Mouse (Mus musculus): ENCODE measurements around the gene Esrp2. TPM values are rescaled to one million over a fixed set of nuclear protein-coding genes. Genes with fewer than 3 reads are reported as not detected.

The Esrp2 gene
- total and polyA plus RNA-seq, 3 experiments, result 0.24 to 0.30 TPM; not detected in 1

GRCm38 (mm10) chr8:106178428-106178827, 41.7 kb upstream of the Esrp2 start:
- Histone ChIP-seq H3K79me2 (replicated peaks; ENCODE audit: control insufficient read depth, extremely low read depth, insufficient read depth, poor library complexity, severe bottlenecking) (peaks cover 39% of the 10 kb centered on the region), H3K4me2 (ENCODE audit: insufficient read depth, low read depth, poor library complexity, severe bottlenecking) (no peak overlapping the region), H3K9ac (ENCODE audit: insufficient read depth, low read depth) (no peak overlapping the region), H3K36me3 (replicated peaks in 1 of 2; ENCODE audit: control insufficient read depth in 1 of 2, insufficient read depth in 1 of 2, low read length in 1 of 2) (peaks cover 17 to 60% of the 10 kb centered on the region in 2 experiments), H3K27ac (ENCODE audit: insufficient read depth, low read depth) (no peak overlapping the region), H3K9me3 (replicated peaks; ENCODE audit: low read length) (no peaks in the 10 kb centered on the region), H3K4me1 (ENCODE audit: control insufficient read depth in 1 of 2, insufficient read depth in 2 of 2) (peaks cover 0 to 10% of the 10 kb centered on the region in 2 experiments; a peak in 2 of 4 replicates), H3K27me3 (replicated peaks) (no peaks in the 10 kb centered on the region), H3K4me3 (replicated peaks in 1 of 3; ENCODE audit: low read depth in 2 of 3, low read length in 2 of 3, poor library complexity in 1 of 3) (no peak overlapping the region)
- dilution Hi-C loops (cut with MboI; ENCODE audit: extremely low pct_ligation_motif_present, extremely low pct_unique_long_range_greater_than_20kb, low sequenced_read_pairs) (no loop called here), in situ Hi-C loops (cut with MboI; ENCODE audit: low pct_ligation_motif_present, low pct_unique_long_range_greater_than_20kb, low sequenced_read_pairs) (no loop called here)
- no peak for DNase-seq (ENCODE audit: extremely low read depth)
- no peak for TF ChIP-seq NRF1 (IDR thresholded peaks at IDR 0.05; ENCODE audit: low read depth, low read length)
- no peak for TF ChIP-seq SMC3 (IDR thresholded peaks at IDR 0.05; ENCODE audit: low read depth, low read length)
- TF ChIP-seq SIN3A (IDR thresholded peaks at IDR 0.05; ENCODE audit: low read length), result no peak
- no peak for TF ChIP-seq HCFC1 (IDR thresholded peaks at IDR 0.05; ENCODE audit: low read depth, low read length)
- TF ChIP-seq USF1 (IDR thresholded peaks at IDR 0.05; ENCODE audit: low read depth, low read length), result no peak
- TF ChIP-seq POLR2AphosphoS2 (IDR thresholded peaks at IDR 0.05; ENCODE audit: low read depth, low read length), result no peak
- TF ChIP-seq EP300 (IDR thresholded peaks at IDR 0.05; ENCODE audit: low read length), result no peak
- TF ChIP-seq MAX (IDR thresholded peaks at IDR 0.05; ENCODE audit: low read length), result no peak
- no peak for TF ChIP-seq MAFK (IDR thresholded peaks at IDR 0.05; ENCODE audit: insufficient replicate concordance, low read length)
- no peak for TF ChIP-seq POLR2A (IDR thresholded peaks at IDR 0.05; ENCODE audit: low read depth, low read length)
- TF ChIP-seq MAZ (IDR thresholded peaks at IDR 0.05; ENCODE audit: low read depth, low read length), result no peak
- TF ChIP-seq CHD1 (IDR thresholded peaks at IDR 0.05; ENCODE audit: low read depth, low read length), result no peak

- H3K9ac ChIP-seq (ENCODE audit: insufficient read depth, low read depth), result no peak overlapping the region
- H3K27me3 ChIP-seq (replicated peaks), result no peaks in the 10 kb centered on the region
- H3K27ac ChIP-seq (ENCODE audit: insufficient read depth, low read depth), result no peak overlapping the region
- no peak overlapping the region for H3K4me2 ChIP-seq (ENCODE audit: insufficient read depth, low read depth, poor library complexity, severe bottlenecking)
- dilution Hi-C loops (cut with MboI; ENCODE audit: extremely low pct_ligation_motif_present, extremely low pct_unique_long_range_greater_than_20kb, low sequenced_read_pairs), result no loop called here
- no peaks in the 10 kb centered on the region for H3K9me3 ChIP-seq (replicated peaks; ENCODE audit: low read length)
- H3K79me2 ChIP-seq (replicated peaks; ENCODE audit: control insufficient read depth, extremely low read depth, insufficient read depth, poor library complexity, severe bottlenecking), result peaks cover 45% of the 10 kb centered on the region
- no peak for TF ChIP-seq ETS1 (conservative IDR thresholded peaks at IDR 0.05; ENCODE audit: low read depth, low read length)
- TF ChIP-seq JUND (conservative IDR thresholded peaks at IDR 0.05; ENCODE audit: low read depth, low read length), result no peak
- no peak for TF ChIP-seq IRF4 (IDR thresholded peaks at IDR 0.05; ENCODE audit: low read depth, low read length)
- no peak for TF ChIP-seq MAZ (IDR thresholded peaks at IDR 0.05; ENCODE audit: low read depth, low read length)
- TF ChIP-seq KAT2A (IDR thresholded peaks at IDR 0.05; ENCODE audit: insufficient replicate concordance, low read length), result no peak
- no peak for TF ChIP-seq E2F4 (IDR thresholded peaks at IDR 0.05; ENCODE audit: insufficient replicate concordance, low read depth, low read length)
- TF ChIP-seq TBP (conservative IDR thresholded peaks at IDR 0.05; ENCODE audit: low read depth, low read length), result no peak
- no peak for TF ChIP-seq CHD1 (IDR thresholded peaks at IDR 0.05; ENCODE audit: low read depth, low read length)
- no peak for TF ChIP-seq ELF1 (IDR thresholded peaks at IDR 0.05; ENCODE audit: low read depth, low read length)
- TF ChIP-seq CTCF (conservative IDR thresholded peaks at IDR 0.05 in 1 of 2, IDR thresholded peaks at IDR 0.05 in 1 of 2; ENCODE audit: low read depth in 2 of 2, low read length in 2 of 2), result no peak
- TF ChIP-seq RAD21 (IDR thresholded peaks at IDR 0.05; ENCODE audit: low read depth, low read length), result no peak
- no peak for TF ChIP-seq SMC3 (IDR thresholded peaks at IDR 0.05; ENCODE audit: low read depth, low read length)
- TF ChIP-seq POLR2A (IDR thresholded peaks at IDR 0.05; ENCODE audit: low read depth, low read length), result no peak
- no peak for TF ChIP-seq NRF1 (IDR thresholded peaks at IDR 0.05; ENCODE audit: low read depth, low read length)
- no peak for TF ChIP-seq USF2 (conservative IDR thresholded peaks at IDR 0.05; ENCODE audit: low read depth, low read length)
- TF ChIP-seq UBTF (IDR thresholded peaks at IDR 0.05; ENCODE audit: low read depth, low read length), result no peak
- TF ChIP-seq MEF2A (IDR thresholded peaks at IDR 0.05; ENCODE audit: borderline replicate concordance, low read depth, low read length), result no peak
- no peak for TF ChIP-seq MAFK (IDR thresholded peaks at IDR 0.05; ENCODE audit: insufficient replicate concordance, low read length)
- in situ Hi-C loops (cut with MboI; ENCODE audit: low pct_ligation_motif_present, low pct_unique_long_range_greater_than_20kb, low sequenced_read_pairs), result no loop called here
- H3K4me3 ChIP-seq (replicated peaks in 1 of 3; ENCODE audit: low read depth in 2 of 3, low read length in 2 of 3, poor library complexity in 1 of 3), result no peak overlapping the region
- H3K4me1 ChIP-seq (ENCODE audit: control insufficient read depth in 1 of 2, insufficient read depth in 2 of 2), result peaks cover 0 to 14% of the 10 kb centered on the region in 2 experiments; a peak in 2 of 4 replicates
- no peak for DNase-seq (ENCODE audit: extremely low read depth)
- H3K36me3 ChIP-seq (replicated peaks in 1 of 2; ENCODE audit: control insufficient read depth in 1 of 2, insufficient read depth in 1 of 2, low read length in 1 of 2), result peaks cover 17 to 59% of the 10 kb centered on the region in 2 experiments
These were observed 40.8 kb upstream of the Esrp2 start for GRCm38 (mm10) chr8:106177594-106177993.

Data from CH12.LX (cell line).